Mouse (Mus musculus) liver, embryonic 16.5 days (tissue): ENCODE results near the gene Csmd2. TPM values are rescaled to one million over a fixed set of nuclear protein-coding genes. Genes with fewer than 3 reads are reported as not detected.

Experiments used
- ATAC-seq: fragments of 200-750 bp; cut with Nextera tagmentation; 2 replicates; pipeline ENCODE4 v1.8.0; 2017; ENCODE audit warnings: low read depth, mild to moderate bottlenecking, moderate number of reproducible peaks, moderate library complexity
- H3K27ac ChIP-seq: fragments of 300-500 bp; sonication (generic); 2 replicates; pipeline ENCODE4 v1.5.1; 2014; ENCODE audit warnings: mild to moderate bottlenecking, low read length
- H3K27me3 ChIP-seq: fragments of 300-500 bp; sonication (generic); 2 replicates; pipeline ENCODE4 v1.6.1; 2014; ENCODE audit warnings: low read depth, low read length, mixed read lengths; ENCODE audit not compliant: control insufficient read depth, insufficient read depth
- H3K36me3 ChIP-seq: fragments of 300-500 bp; sonication (generic); 2 replicates; pipeline ENCODE4 v1.6.1; 2014; ENCODE audit warnings: mild to moderate bottlenecking; ENCODE audit not compliant: control insufficient read depth, insufficient read depth
- H3K4me1 ChIP-seq: fragments of 300-500 bp; sonication (generic); 2 replicates; pipeline ENCODE4 v1.6.1; 2014; ENCODE audit warnings: low read depth, low read length, mixed read lengths; ENCODE audit not compliant: control insufficient read depth
- H3K4me2 ChIP-seq: fragments of 300-500 bp; sonication (generic); 2 replicates; pipeline ENCODE4 v1.6.1; 2014; ENCODE audit warnings: low read depth, low read length, mixed read lengths
- H3K4me3 ChIP-seq: fragments of 300-500 bp; sonication (generic); 2 replicates; pipeline ENCODE4 v1.5.1; 2014; ENCODE audit warnings: low read depth, mild to moderate bottlenecking, low read length
- H3K9ac ChIP-seq: fragments of 300-500 bp; sonication (generic); 2 replicates; pipeline ENCODE4 v1.6.1; 2014; ENCODE audit warnings: low read depth, low read length
- H3K9me3 ChIP-seq: fragments of 300-500 bp; sonication (generic); replicated peaks from 2 replicates; pipeline ENCODE4 v1.6.1; 2016; ENCODE audit warnings: low read length; ENCODE audit not compliant: control insufficient read depth
- WGBS: fragments of 180-500 bp; shearing (Covaris S2); extraction: QIAGEN DNeasy Blood & Tissue Kit; methylation state at CpG from one replicate; pipeline ENCODE4 v1.1.7; 2014; ENCODE audit not compliant: insufficient replicate concordance; 5-methylcytosine and 5-hydroxymethylcytosine counted together
- polyA plus RNA-seq: library from polyadenylated mRNA; unstranded; fragments of >200 nt; fragmentation: Nextera tagmentation; extraction: Ambion mirVana; gene quantifications from 2 replicates; pipeline ENCODE4 v1.2.1, GENCODE M21; 2015

The Csmd2 gene
- polyA plus RNA-seq, 1 experiment from 2014 or later: not detected

DNA sequence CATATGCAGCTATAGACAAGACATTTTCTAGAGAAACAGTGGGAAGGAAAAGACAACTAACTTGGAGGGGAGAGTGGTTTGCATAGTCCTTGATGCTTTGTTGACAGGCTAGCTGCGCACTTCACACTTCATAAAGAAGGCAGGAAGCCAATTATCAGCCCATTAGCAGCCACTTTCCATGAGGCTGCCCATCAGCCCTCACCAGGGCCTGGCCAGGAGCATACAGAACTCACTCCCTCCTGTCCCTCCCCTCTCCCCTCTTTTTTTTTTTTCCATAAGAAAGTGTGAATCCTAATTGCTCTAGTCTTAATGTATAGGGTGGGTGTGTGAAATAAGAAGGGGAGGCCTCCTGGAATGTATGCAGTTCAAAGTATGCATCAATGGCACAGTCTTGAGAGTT is 354.6 kb downstream of the Csmd2 start:
- Histone ChIP-seq H3K4me2 (no peak overlapping the region), H3K4me1 (no peaks in the 10 kb centered on the region), H3K27ac (no peak overlapping the region), H3K36me3 (no peaks in the 10 kb centered on the region), H3K9me3 (no peaks in the 10 kb centered on the region; the same call in 1 of the 2 replicates), H3K4me3 (no peak overlapping the region), H3K9ac (no peak overlapping the region), H3K27me3 (no peaks in the 10 kb centered on the region)
- WGBS: 12% methylated on average over 1 of the region's 1 CpGs
- no peak for ATAC-seq

- Histone ChIP-seq H3K27ac (no peak overlapping the region), H3K9ac (no peak overlapping the region), H3K4me1 (no peaks in the 10 kb centered on the region), H3K4me3 (no peak overlapping the region), H3K4me2 (no peak overlapping the region), H3K9me3 (no peaks in the 10 kb centered on the region), H3K36me3 (no peaks in the 10 kb centered on the region), H3K27me3 (no peaks in the 10 kb centered on the region)
- WGBS: 66% methylated on average over 11 of the region's 11 CpGs
- no peak for ATAC-seq
These were observed 371.1 kb downstream of the Csmd2 start for GRCm38 (mm10) chr4:128358751-128359150.

GRCm38 (mm10) chr4:128365851-128366250 is 378.2 kb downstream of the Csmd2 start:
- Histone ChIP-seq H3K9ac (no peak overlapping the region), H3K36me3 (no peaks in the 10 kb centered on the region), H3K4me2 (no peak overlapping the region), H3K4me3 (no peak overlapping the region), H3K27ac (no peak overlapping the region), H3K9me3 (no peaks in the 10 kb centered on the region), H3K4me1 (no peaks in the 10 kb centered on the region), H3K27me3 (no peaks in the 10 kb centered on the region)
- no peak for ATAC-seq
- WGBS: 41% methylated on average over 4 of the region's 4 CpGs

GRCm38 (mm10) chr4:128368088-128368487 is 380.4 kb downstream of the Csmd2 start:
- no peak for ATAC-seq
- Histone ChIP-seq H3K36me3 (no peaks in the 10 kb centered on the region), H3K4me1 (no peaks in the 10 kb centered on the region), H3K4me3 (no peak overlapping the region), H3K4me2 (no peak overlapping the region), H3K9me3 (no peaks in the 10 kb centered on the region), H3K9ac (no peak overlapping the region), H3K27ac (no peak overlapping the region), H3K27me3 (no peaks in the 10 kb centered on the region)
- 87% methylated on average over 6 of the region's 6 CpGs for WGBS

DNA sequence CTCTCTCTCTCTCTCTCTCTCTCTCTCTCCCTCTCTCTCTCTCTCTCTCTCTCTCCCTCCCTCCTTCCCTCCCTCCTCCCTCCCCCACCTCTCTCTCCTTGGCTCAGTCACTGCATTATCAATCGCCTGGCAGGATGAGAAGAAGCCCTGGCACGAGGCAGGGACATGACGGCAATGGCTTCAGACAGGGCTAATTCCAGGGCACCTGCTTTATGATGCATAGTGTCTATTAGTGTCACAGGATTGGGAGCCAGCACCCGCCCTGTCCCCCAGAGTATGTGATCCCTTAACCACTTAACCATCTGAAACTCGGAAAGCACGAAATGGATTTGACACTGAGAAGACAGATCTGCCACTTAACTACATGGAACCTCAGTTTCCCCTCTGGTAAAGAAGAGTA is 384.1 kb downstream of the Csmd2 start:
- H3K4me1 ChIP-seq: no peaks in the 10 kb centered on the region
- ATAC-seq: no peak
- no peak overlapping the region for H3K27ac ChIP-seq
- H3K9me3 ChIP-seq: no peaks in the 10 kb centered on the region
- H3K36me3 ChIP-seq: no peaks in the 10 kb centered on the region
- H3K9ac ChIP-seq: no peak overlapping the region
- 61% methylated on average over 6 of the region's 6 CpGs for WGBS
- H3K4me2 ChIP-seq: no peak overlapping the region
- no peaks in the 10 kb centered on the region for H3K27me3 ChIP-seq
- H3K4me3 ChIP-seq: no peak overlapping the region

DNA sequence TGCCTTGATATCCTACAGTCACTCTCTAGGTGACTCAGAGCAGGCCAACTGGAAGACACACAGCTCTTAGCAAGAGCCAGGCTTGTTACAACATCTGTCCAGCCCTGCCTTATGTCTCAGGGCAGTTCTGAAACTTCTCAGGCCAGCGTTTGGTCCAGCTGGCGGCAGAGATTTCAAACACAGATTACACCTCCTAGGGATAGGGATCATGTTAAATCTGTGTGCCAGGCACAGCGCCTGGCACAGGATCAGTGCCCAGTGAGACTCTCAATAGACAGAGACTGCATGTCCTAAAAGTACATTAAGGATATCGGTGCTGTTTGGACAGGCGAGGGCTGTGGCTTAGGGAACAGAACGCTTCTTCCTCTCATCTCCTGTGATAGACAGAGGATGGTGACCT is 385.5 kb downstream of the Csmd2 start:
- Histone ChIP-seq H3K27me3 (no peaks in the 10 kb centered on the region), H3K4me1 (no peaks in the 10 kb centered on the region), H3K4me2 (no peak overlapping the region), H3K4me3 (no peak overlapping the region), H3K36me3 (no peaks in the 10 kb centered on the region), H3K9me3 (no peaks in the 10 kb centered on the region), H3K9ac (no peak overlapping the region), H3K27ac (no peak overlapping the region)
- WGBS: 63% methylated on average over 6 of the region's 6 CpGs
- no peak for ATAC-seq

DNA sequence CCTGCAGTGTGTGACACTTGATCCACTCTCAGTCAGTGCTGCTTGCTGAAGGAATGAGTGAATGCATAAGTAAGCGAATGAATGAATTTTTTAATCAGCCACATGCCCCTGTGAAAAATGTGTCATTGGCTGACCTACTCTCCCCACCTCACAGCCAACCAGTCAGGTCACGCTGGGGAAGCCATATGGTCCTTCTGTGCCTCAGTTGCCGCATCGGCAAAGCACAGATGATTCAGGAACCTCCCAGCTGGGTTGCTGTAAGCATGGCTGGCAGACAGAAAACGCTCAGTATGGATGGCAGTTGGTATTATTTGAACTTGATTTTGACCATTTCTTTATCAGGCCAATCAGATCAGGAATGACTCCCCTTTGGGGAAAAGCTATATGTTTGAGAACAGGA is 386.4 kb downstream of the Csmd2 start:
- no peak overlapping the region for H3K9ac ChIP-seq
- no peaks in the 10 kb centered on the region for H3K9me3 ChIP-seq
- no peaks in the 10 kb centered on the region for H3K36me3 ChIP-seq
- H3K4me2 ChIP-seq: no peak overlapping the region
- no peaks in the 10 kb centered on the region for H3K4me1 ChIP-seq
- H3K27me3 ChIP-seq: no peaks in the 10 kb centered on the region
- no peak overlapping the region for H3K4me3 ChIP-seq
- 62% methylated on average over 5 of the region's 5 CpGs for WGBS
- no peak for ATAC-seq
- no peak overlapping the region for H3K27ac ChIP-seq

- no peak for ATAC-seq
- Histone ChIP-seq H3K4me1 (no peaks in the 10 kb centered on the region), H3K4me2 (no peak overlapping the region), H3K9ac (no peak overlapping the region), H3K36me3 (no peaks in the 10 kb centered on the region), H3K4me3 (no peak overlapping the region), H3K27me3 (no peaks in the 10 kb centered on the region), H3K9me3 (no peaks in the 10 kb centered on the region), H3K27ac (no peak overlapping the region)
- WGBS: 58% methylated on average over 2 of the region's 2 CpGs
These were observed 391.3 kb downstream of the Csmd2 start for GRCm38 (mm10) chr4:128378946-128379345.

- WGBS: 64% methylated on average over 6 of the region's 6 CpGs
- Histone ChIP-seq H3K4me3 (no peak overlapping the region), H3K4me1 (no peaks in the 10 kb centered on the region), H3K9ac (no peak overlapping the region), H3K9me3 (no peaks in the 10 kb centered on the region), H3K27me3 (no peaks in the 10 kb centered on the region), H3K36me3 (no peaks in the 10 kb centered on the region), H3K27ac (no peak overlapping the region), H3K4me2 (no peak overlapping the region)
- no peak for ATAC-seq
These were observed 393.7 kb downstream of the Csmd2 start for GRCm38 (mm10) chr4:128381331-128381730.

DNA sequence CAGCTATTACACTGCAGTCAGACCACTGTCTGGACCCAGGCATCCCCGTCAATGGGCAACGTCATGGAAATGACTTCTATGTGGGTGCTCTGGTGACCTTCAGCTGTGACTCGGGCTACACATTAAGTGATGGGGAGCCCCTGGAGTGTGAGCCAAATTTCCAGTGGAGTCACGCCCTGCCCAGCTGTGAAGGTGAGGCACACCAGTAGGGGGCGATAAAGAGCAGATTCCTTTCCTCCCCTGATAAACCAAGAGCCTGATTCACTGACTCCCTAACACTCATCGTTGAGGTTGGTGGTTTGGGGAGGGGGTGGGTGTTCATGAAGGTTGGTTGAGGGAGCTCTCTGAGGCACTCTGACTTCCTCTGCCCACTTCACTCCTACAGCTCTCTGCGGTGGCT is 396.1 kb downstream of the Csmd2 start:
- no peak overlapping the region for H3K9ac ChIP-seq
- H3K27me3 ChIP-seq: no peaks in the 10 kb centered on the region
- H3K4me3 ChIP-seq: no peak overlapping the region
- no peaks in the 10 kb centered on the region for H3K4me1 ChIP-seq
- ATAC-seq: no peak
- no peak overlapping the region for H3K27ac ChIP-seq
- H3K9me3 ChIP-seq: no peaks in the 10 kb centered on the region
- no peaks in the 10 kb centered on the region for H3K36me3 ChIP-seq
- no peak overlapping the region for H3K4me2 ChIP-seq
- 68% methylated on average over 7 of the region's 7 CpGs for WGBS
